Mouse (Mus musculus) left cerebral cortex, adult 18-20 months (tissue): ENCODE results near the gene Mpi. TPM values are rescaled to one million over a fixed set of nuclear protein-coding genes. Genes with fewer than 3 reads are reported as not detected.

Source experiments
- total RNA-seq, 2 experiments: library from RNA; stranded (reverse); gene quantifications; 2 replicates each; pipeline ENCODE4 v1.2.3; 2021

Gene Mpi
- total RNA-seq, 2 experiments from 2014 or later = 66.0 to 69.4 TPM

Other genes starting within 250 kb of the Mpi start
- 10 to 100 TPM; 14.3 TPM for gene Ppcdc, start 112.6 kb downstream of the Mpi start, total RNA-seq
- gene Scamp5, start 84.7 kb downstream of the Mpi start, total RNA-seq = 100 to 1,000 TPM; 381 to 400 TPM
- gene Rpp25, start 48.7 kb downstream of the Mpi start, total RNA-seq = 10 to 100 TPM; 17.6 to 18.5 TPM
- gene Cox5a, start 31.5 kb downstream of the Mpi start, total RNA-seq = 100 to 1,000 TPM; 410 to 481 TPM
- gene Fam219b, start 15.2 kb downstream of the Mpi start, total RNA-seq = 10 to 100 TPM; 17.6 to 25.6 TPM
- 10 to 100 TPM; 20.9 to 23.1 TPM for gene Scamp2, start 8.2 kb upstream of the Mpi start, total RNA-seq
- 10 to 100 TPM; 28.9 to 33.5 TPM for gene Ulk3, start 36.7 kb upstream of the Mpi start, total RNA-seq
- gene Cplx3, start 53.5 kb upstream of the Mpi start, total RNA-seq = 10 to 100 TPM; 13.0 to 13.6 TPM
- not detected for gene Lman1l, start 68.0 kb upstream of the Mpi start, total RNA-seq
- 10 to 100 TPM; 35.1 to 37.0 TPM for gene Csk, start 100.9 kb upstream of the Mpi start, total RNA-seq
- gene Cyp1a2, start 130.9 kb upstream of the Mpi start, total RNA-seq = not detected
- under 1 TPM in 1 of 2 experiments, not detected in 1; 0.16 TPM for gene Cyp1a1, start 135.2 kb upstream of the Mpi start, total RNA-seq
- gene Edc3, start 155.8 kb upstream of the Mpi start, total RNA-seq = 10 to 100 TPM; 15.2 to 16.0 TPM
- gene Clk3, start 213.1 kb upstream of the Mpi start, total RNA-seq = 10 to 100 TPM; 77.8 to 88.3 TPM